Mouse (Mus musculus) MEL (cell line): ENCODE results near the gene Eif2ak4. TPM values are rescaled to one million over a fixed set of nuclear protein-coding genes. Genes with fewer than 3 reads are reported as not detected.

ENCODE experiments used
- DNase-seq: peaks from one replicate; pipeline ENCODE4 v3.0.0; 2011; ENCODE audit warnings: low read depth, low spot score
- H3K27ac ChIP-seq: 2 replicates; pipeline ENCODE4 v1.5.1; 2012; ENCODE audit warnings: low read depth, mild to moderate bottlenecking, control low read depth, low read length, moderate library complexity; ENCODE audit not compliant: control insufficient read depth
- H3K27me3 ChIP-seq, 2 experiments: fragments of 150-350 bp in 1 of 2; sonication (generic) in 1 of 2; 2 replicates each; pipeline ENCODE4 v1.6.1; 2012; ENCODE audit warnings: low read length in 2 of 2, mild to moderate bottlenecking in 2 of 2, improper control_type of control experiment in 1 of 2, moderate library complexity in 1 of 2; ENCODE audit not compliant: insufficient read depth in 2 of 2, control insufficient read depth in 1 of 2
- H3K36me3 ChIP-seq, 2 experiments: 2 replicates each; pipeline ENCODE4 v1.6.1; 2012 to 2014; ENCODE audit warnings: low read length in 2 of 2, improper control_type of control experiment in 1 of 2, inconsistent platforms in 1 of 2, mild to moderate bottlenecking in 1 of 2; ENCODE audit not compliant: insufficient read depth in 2 of 2, control insufficient read depth in 1 of 2
- H3K4me1 ChIP-seq, 2 experiments: fragments of 150-350 bp in 1 of 2; sonication (generic) in 1 of 2; 2 replicates each; pipeline ENCODE4 v1.6.1; 2012; ENCODE audit warnings: low read length in 2 of 2, improper control_type of control experiment in 1 of 2, mild to moderate bottlenecking in 1 of 2; ENCODE audit not compliant: insufficient read depth in 2 of 2, control insufficient read depth in 1 of 2
- H3K4me3 ChIP-seq, 2 experiments: fragments of 150-350 bp in 1 of 2; sonication (generic) in 1 of 2; 2 replicates each; pipeline ENCODE4 v1.5.1; 2012; ENCODE audit warnings: low read depth in 2 of 2, low read length in 2 of 2, mild to moderate bottlenecking in 2 of 2, moderate library complexity in 2 of 2, control low read depth in 1 of 2, improper control_type of control experiment in 1 of 2; ENCODE audit not compliant: control insufficient read depth in 1 of 2, insufficient read depth in 1 of 2
- H3K79me2 ChIP-seq: 2 replicates; pipeline ENCODE4 v1.6.1; 2012; ENCODE audit warnings: mild to moderate bottlenecking, low read length, moderate library complexity; ENCODE audit not compliant: control insufficient read depth, poor library complexity, insufficient read depth
- H3K9ac ChIP-seq: 2 replicates; pipeline ENCODE4 v1.6.1; 2012; ENCODE audit warnings: low read depth, mild to moderate bottlenecking, control low read depth, low read length, moderate library complexity; ENCODE audit not compliant: control insufficient read depth, poor library complexity, severe bottlenecking
- H3K9me3 ChIP-seq: fragments of 150-350 bp; sonication (generic); replicated peaks from 2 replicates; pipeline ENCODE4 v1.6.1; 2012; ENCODE audit warnings: mild to moderate bottlenecking, low read length, improper control_type of control experiment, moderate library complexity; ENCODE audit not compliant: insufficient read depth
- BHLHE40 ChIP-seq: IDR thresholded peaks from 2 replicates; pipeline ENCODE4 v1.6.1; 2012; ENCODE audit warnings: low read depth, mild to moderate bottlenecking, inconsistent platforms, low read length, improper control_type of control experiment, borderline replicate concordance
- CHD1 ChIP-seq: IDR thresholded peaks from 2 replicates; pipeline ENCODE4 v1.6.1; 2012; ENCODE audit warnings: low read depth, mild to moderate bottlenecking, inconsistent platforms, low read length, improper control_type of control experiment
- CHD2 ChIP-seq: IDR thresholded peaks from 2 replicates; pipeline ENCODE4 v1.6.1; 2011; ENCODE audit warnings: low read length, improper control_type of control experiment
- E2F4 ChIP-seq: IDR thresholded peaks from 2 replicates; pipeline ENCODE4 v1.6.1; 2011; ENCODE audit warnings: low read depth, low read length, improper control_type of control experiment, borderline replicate concordance
- ETS1 ChIP-seq: IDR thresholded peaks from 2 replicates; pipeline ENCODE4 v1.6.1; 2012; ENCODE audit warnings: low read depth, mild to moderate bottlenecking, inconsistent platforms, low read length, improper control_type of control experiment, moderate library complexity
- GABPA ChIP-seq: IDR thresholded peaks from 2 replicates; pipeline ENCODE4 v1.6.1; 2012; ENCODE audit warnings: low read depth, mild to moderate bottlenecking, inconsistent platforms, low read length, improper control_type of control experiment, moderate library complexity
- MAX ChIP-seq: IDR thresholded peaks from 2 replicates; pipeline ENCODE4 v1.6.1; 2011; ENCODE audit warnings: low read length, improper control_type of control experiment
- MAZ ChIP-seq: IDR thresholded peaks from 2 replicates; pipeline ENCODE4 v1.6.1; 2012; ENCODE audit warnings: low read depth, mild to moderate bottlenecking, inconsistent platforms, low read length, improper control_type of control experiment
- MEF2A ChIP-seq: IDR thresholded peaks from 2 replicates; pipeline ENCODE4 v1.6.1; 2014; ENCODE audit warnings: low read depth, mild to moderate bottlenecking, inconsistent platforms, low read length, improper control_type of control experiment; ENCODE audit not compliant: poor library complexity, insufficient replicate concordance, severe bottlenecking; ENCODE audit errors: extremely low read depth
- MXI1 ChIP-seq: IDR thresholded peaks from 2 replicates; pipeline ENCODE4 v1.6.1; 2011; ENCODE audit warnings: mild to moderate bottlenecking, low read depth, low read length, improper control_type of control experiment
- MYB ChIP-seq: IDR thresholded peaks from 2 replicates; pipeline ENCODE4 v1.6.1; 2011; ENCODE audit warnings: mild to moderate bottlenecking, low read depth, low read length, improper control_type of control experiment
- POLR2A ChIP-seq, 2 experiments: IDR thresholded peaks; 2 replicates each; pipeline ENCODE4 v1.6.1; 2011 to 2012; ENCODE audit warnings: low read length in 2 of 2, mild to moderate bottlenecking in 2 of 2, control low read depth in 1 of 2, improper control_type of control experiment in 1 of 2, low read depth in 1 of 2, moderate library complexity in 1 of 2; ENCODE audit not compliant: control insufficient read depth in 1 of 2, insufficient read depth in 1 of 2, poor library complexity in 1 of 2
- TAL1 ChIP-seq: IDR thresholded peaks from 2 replicates; pipeline ENCODE4 v1.6.1; 2012; ENCODE audit warnings: mild to moderate bottlenecking, inconsistent platforms, low read length, moderate library complexity, mixed read lengths
- TBP ChIP-seq: IDR thresholded peaks from 2 replicates; pipeline ENCODE4 v1.8.0; 2011; ENCODE audit warnings: low read depth, low read length, improper control_type of control experiment
- TCF12 ChIP-seq: IDR thresholded peaks from 2 replicates; pipeline ENCODE4 v1.6.1; 2014; ENCODE audit warnings: low read depth, mild to moderate bottlenecking, inconsistent platforms, low read length, improper control_type of control experiment, moderate library complexity
- UBTF ChIP-seq: IDR thresholded peaks from 2 replicates; pipeline ENCODE4 v1.6.1; 2012; ENCODE audit warnings: low read depth, mild to moderate bottlenecking, inconsistent platforms, low read length, improper control_type of control experiment, moderate library complexity, borderline replicate concordance; ENCODE audit not compliant: insufficient read depth
- USF2 ChIP-seq, 2 experiments: IDR thresholded peaks; 2 replicates each; pipeline ENCODE4 v1.6.1; 2011 to 2012; ENCODE audit warnings: improper control_type of control experiment in 2 of 2, low read length in 2 of 2, borderline replicate concordance in 1 of 2, inconsistent platforms in 1 of 2, low read depth in 1 of 2, mild to moderate bottlenecking in 1 of 2; ENCODE audit not compliant: insufficient read depth in 1 of 2
- polyA plus RNA-seq, 2 experiments: library from polyadenylated mRNA; stranded (reverse) in 1 of 2; unstranded in 1 of 2; fragments of >175 nt in 1 of 2; fragments of >200 nt in 1 of 2; gene quantifications; 2 replicates each; pipeline versions ENCODE4 v1.2.1 to v1.2.4; 2012; ENCODE audit warnings: low replicate concordance in 2 of 2, low read depth in 1 of 2; ENCODE audit not compliant: insufficient read length in 2 of 2, insufficient read depth in 1 of 2, missing spikeins in 1 of 2
- total RNA-seq: library from RNA; depleted of rRNA; stranded (reverse); fragments of 300-350 nt; gene quantifications from 2 replicates; pipeline ENCODE4 v1.2.3, GENCODE M21; 2012

Eif2ak4 gene
- total and polyA plus RNA-seq, 3 experiments: 13.2 to 15.5 TPM; not detected in 1

DNA sequence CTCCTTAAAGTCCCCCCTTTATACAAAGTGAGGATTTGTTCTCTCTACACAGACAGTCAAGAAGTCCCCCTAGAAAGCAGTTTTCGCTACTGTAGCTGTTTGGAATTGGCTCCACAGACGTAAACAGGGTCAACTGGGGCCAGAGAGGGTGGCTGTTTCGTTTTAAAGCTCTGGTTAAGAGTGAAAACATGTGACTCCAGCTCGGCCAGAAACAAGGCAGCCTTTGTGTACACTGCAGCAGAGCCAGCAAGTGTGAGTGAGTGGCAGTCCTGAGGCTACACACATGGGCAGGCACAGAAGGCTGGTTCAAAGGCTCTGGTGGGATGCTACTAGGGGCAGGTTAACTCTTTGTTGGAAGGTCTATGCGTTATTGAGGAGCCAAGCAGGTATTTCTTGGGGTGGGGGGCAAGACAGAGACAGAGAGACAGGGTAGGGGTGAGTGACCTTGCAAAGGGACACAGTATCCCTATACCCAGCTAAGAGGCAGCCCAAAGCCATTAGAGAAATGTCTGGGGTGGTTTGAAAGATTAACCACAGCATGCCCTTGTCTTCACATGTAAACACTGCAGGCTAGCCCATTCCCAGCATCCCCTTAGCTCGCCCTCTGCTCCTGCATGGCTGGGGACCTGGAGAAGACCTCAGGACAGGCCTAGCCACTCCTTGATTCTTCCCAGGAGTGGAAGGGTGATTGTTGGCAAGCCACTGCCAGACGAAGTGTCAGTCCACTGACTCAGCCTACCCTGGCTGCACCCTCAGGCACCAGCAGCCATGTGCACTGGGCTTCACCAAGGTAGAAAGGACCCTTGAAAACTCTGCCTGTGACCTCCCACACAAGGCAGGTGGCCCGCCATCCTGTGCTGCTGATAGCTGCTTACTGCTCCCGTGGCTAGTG lies 131.9 kb downstream of the Eif2ak4 start:
- Histone ChIP-seq H3K27me3 (no peaks in the 10 kb centered on the region), H3K4me3 (0 out of 4 replicates have a peak overlapping the region, but pooled peaks of 1 of the 2 experiments have one; percentile 18), H3K79me2 (no peaks in the 10 kb centered on the region), H3K4me1 (peaks cover 0 to 7% of the 10 kb centered on the region in 2 experiments; a peak in 3 of 4 replicates), H3K36me3 (no peaks in the 10 kb centered on the region; a peak in 1 of 4 replicates), H3K9ac (no peak overlapping the region), H3K9me3 (no peaks in the 10 kb centered on the region), H3K27ac (no peak overlapping the region)
- TF ChIP-seq MXI1: 0 out of 2 replicates have a peak, but pooled peaks have one; percentile 22
- TF ChIP-seq MAX: no peak
- no peak for DNase-seq

DNA sequence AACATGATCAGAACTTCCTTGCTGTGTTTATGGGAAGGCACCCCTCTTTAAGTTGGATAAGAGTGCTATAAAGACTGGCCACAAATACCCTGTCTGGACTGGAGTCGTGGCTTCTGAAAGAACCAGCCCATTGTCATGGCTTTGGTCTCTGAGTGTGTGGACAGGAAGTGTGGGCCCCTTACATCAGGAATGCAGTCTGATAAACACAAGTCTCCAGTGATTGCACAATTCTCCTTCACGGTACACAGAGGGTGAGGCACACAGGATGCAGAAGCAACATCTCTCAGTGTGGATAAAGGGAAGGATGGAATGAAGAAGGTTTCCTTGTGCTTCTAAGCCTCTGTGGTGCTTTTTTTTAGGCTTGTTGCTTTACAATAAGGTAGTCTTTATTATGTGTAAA lies 133.8 kb downstream of the Eif2ak4 start:
- DNase-seq: no peak
- no peak overlapping the region for H3K27ac ChIP-seq
- H3K4me1 ChIP-seq: peaks cover 0 to 7% of the 10 kb centered on the region in 2 experiments; a peak in 3 of 4 replicates
- H3K9ac ChIP-seq: no peak overlapping the region
- no peak for TF ChIP-seq CHD1
- TF ChIP-seq ETS1: no peak
- no peak for TF ChIP-seq BHLHE40
- no peak for TF ChIP-seq E2F4
- TF ChIP-seq POLR2A (IDR thresholded peaks at IDR 0.05; ENCODE audit: control insufficient read depth in 1 of 2, insufficient read depth in 1 of 2, low read depth in 1 of 2, low read length in 2 of 2, poor library complexity in 1 of 2): no peak
- TF ChIP-seq CHD2: no peak
- H3K27me3 ChIP-seq: peaks cover 0 to 4% of the 10 kb centered on the region in 2 experiments; a peak in 1 of 4 replicates
- H3K36me3 ChIP-seq: no peaks in the 10 kb centered on the region; a peak in 1 of 4 replicates
- no peaks in the 10 kb centered on the region for H3K9me3 ChIP-seq
- no peak overlapping the region for H3K4me3 ChIP-seq
- no peaks in the 10 kb centered on the region for H3K79me2 ChIP-seq

DNA sequence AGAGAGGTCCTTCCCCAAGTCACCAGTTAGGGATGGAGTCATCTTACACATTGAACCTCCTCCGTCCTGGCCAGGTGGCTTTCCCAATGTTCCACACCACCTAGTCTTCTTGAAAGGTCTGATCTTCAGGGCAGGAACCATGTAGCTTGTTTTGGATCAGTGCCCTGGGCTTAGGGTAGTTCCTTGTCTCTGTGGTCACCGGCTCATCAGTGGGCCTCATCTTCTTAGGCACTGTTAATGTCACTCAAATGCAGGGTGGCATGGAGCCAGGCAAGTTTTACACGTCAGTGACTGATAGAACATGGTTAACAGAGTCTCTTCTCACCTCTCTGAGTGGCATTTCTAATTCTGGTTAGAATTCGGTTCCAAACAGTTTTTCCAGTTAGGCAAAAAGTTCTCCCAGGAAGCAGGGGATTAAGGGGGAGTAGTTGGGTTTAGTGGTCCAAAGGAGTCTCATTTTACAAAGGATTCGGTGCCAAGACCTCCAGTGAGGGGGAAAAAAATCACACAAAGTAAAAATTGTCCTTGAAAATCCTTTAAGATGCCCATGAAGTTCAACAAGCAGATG lies 134.8 kb downstream of the Eif2ak4 start:
- Histone ChIP-seq H3K27me3 (peaks cover 3 to 4% of the 10 kb centered on the region in 2 experiments; a peak in 3 of 4 replicates), H3K27ac (no peak overlapping the region), H3K9ac (no peak overlapping the region), H3K36me3 (no peaks in the 10 kb centered on the region; a peak in 1 of 4 replicates), H3K9me3 (no peaks in the 10 kb centered on the region), H3K79me2 (no peaks in the 10 kb centered on the region), H3K4me1 (peaks cover 0 to 7% of the 10 kb centered on the region in 2 experiments; a peak in 3 of 4 replicates), H3K4me3 (no peak overlapping the region)
- DNase-seq: peak; percentile 27
- TF ChIP-seq MAX: no peak
- no peak for TF ChIP-seq USF2 (IDR thresholded peaks at IDR 0.05; ENCODE audit: borderline replicate concordance in 1 of 2, insufficient read depth in 1 of 2, low read depth in 1 of 2, low read length in 2 of 2)
- no peak for TF ChIP-seq TAL1
- TF ChIP-seq TCF12: no peak
- TF ChIP-seq GABPA: no peak
- no peak for TF ChIP-seq TBP
- TF ChIP-seq MXI1: no peak
- no peak for TF ChIP-seq MEF2A
- no peak for TF ChIP-seq MAZ
- TF ChIP-seq UBTF: no peak
- TF ChIP-seq CHD2: no peak
- no peak for TF ChIP-seq E2F4
- TF ChIP-seq MYB: no peak
